Mouse (Mus musculus) cerebellum, postnatal 25 days (tissue): ENCODE measurements around the gene Sgca.

ENCODE experiments used
- DNase-seq, 2 experiments: peaks; one replicate each; pipeline ENCODE4 v3.0.0; 2021; ENCODE audit warnings: mixed read lengths in 2 of 2

The Sgca gene

DNA sequence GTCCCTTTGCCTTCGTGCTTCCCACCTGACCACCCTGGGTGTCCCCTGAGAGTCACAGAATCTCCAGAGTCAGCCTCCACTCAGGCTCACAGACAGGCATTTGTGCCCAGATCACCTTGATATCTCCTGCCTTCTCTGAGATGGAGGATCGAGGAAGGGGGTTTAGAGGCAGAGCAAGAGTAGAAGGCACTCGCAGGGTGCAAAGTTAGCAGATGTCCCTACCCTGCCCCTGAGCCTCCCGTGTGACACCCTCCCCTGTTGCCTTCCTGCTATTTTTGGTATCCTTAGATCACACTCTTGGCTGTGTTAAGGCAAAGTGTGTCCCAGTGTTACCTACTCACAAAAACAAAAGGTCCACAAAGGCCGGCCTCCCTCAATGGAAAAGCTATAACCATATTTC, at the start of gene Sgca:
Gene Sgca (minus strand): TSS at position 129 of the 400 bp plus-strand sequence.
- DNase-seq: peak in 1 of 2 experiments; percentile 31

DNA sequence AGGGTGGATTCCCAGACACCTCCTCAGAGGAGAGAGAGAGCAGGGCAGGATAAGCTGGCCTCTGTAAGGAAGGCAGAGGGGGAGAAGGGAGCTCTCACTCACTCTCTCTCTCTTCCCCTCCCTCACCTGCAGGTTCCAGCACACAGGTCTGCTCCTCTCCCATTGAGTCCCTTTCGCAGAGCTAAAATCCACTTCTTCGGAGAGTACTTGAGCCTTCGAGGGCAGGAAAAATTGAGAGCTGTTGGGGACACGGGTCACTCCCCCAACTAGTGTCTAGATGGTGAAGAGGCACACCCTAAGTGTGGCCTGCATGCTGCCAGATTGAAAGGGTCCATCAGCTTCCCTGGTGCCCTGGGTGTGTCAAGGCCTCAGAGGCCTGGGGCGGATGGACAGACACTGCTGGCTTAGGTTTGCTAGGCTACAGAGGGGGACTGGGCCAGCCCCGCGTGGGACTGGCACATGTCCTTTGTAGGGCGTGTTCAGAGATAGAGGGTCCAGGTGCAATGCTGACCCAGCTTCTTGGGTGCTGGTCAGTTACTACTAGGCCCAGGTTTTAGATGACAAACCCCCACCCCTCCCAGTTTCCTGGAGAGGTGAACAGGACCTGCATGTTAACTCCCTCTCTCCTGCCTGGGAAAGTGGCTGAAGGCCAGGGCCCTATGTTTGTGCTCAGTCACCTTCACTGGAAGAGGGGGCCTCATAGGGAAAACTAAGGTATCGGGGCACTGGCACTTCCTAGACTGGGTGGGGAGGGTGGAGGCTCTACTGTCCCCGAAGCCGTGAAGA, 49.3 kb upstream of the Sgca start:
- DNase-seq: peak; percentile 59 to 61

DNA sequence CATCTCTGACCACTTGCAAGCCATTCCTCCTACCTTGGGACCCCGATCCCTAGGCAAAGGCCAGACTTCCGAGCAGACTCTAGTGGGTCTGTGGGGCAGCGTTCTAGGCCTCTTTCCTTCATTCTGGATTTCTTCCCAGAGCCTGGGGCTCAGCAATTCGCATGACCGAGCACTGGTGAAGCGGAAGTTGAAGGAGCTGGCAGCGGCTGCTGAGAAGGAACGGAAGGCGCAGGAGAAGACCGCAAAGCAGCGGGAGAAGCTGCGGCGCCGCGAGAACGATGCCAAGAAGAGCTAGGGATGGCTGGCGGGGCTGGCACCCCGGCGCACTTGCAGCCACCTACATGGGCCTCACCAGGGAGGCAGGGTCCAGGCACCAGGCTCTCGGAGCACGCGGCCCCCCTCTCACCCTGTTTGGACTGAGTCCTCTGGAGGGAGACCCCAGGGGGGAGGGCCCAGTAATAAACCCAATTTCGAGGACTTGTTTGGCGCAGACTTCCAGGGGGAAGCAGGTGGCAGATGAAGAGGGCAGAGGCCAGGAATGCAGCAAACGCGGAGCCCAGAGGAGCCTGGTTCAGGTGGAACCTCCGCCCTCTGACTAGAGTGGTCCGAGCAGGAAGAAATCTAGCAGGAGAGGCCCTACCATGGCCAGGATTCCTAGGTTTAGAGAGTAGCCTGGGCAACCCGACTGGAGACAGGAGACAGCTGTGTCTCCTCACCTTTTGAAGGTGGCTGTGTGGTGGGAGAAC, 48.5 kb upstream of the Sgca start:
- peak; percentile 96 for DNase-seq

DNA sequence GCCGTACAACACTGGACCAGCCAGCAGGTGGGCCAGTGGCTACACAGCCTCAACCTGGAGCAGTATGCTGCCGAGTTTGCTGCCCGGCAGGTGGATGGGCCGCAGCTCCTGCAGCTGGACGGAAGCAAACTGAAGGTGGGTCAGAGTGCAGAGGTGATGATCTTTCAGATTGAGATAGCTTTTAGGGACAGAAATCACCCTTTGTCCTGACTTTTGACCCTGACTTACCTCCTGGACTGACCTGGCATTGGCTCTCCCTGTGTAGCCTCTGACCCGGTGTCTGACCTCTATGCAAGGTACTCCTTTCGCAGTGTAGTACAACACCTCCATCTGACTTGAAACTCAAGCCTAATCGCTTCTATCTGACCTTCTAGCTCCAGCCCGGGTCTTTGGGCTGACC, 47.4 kb upstream of the Sgca start:
- DNase-seq: no peak

DNA sequence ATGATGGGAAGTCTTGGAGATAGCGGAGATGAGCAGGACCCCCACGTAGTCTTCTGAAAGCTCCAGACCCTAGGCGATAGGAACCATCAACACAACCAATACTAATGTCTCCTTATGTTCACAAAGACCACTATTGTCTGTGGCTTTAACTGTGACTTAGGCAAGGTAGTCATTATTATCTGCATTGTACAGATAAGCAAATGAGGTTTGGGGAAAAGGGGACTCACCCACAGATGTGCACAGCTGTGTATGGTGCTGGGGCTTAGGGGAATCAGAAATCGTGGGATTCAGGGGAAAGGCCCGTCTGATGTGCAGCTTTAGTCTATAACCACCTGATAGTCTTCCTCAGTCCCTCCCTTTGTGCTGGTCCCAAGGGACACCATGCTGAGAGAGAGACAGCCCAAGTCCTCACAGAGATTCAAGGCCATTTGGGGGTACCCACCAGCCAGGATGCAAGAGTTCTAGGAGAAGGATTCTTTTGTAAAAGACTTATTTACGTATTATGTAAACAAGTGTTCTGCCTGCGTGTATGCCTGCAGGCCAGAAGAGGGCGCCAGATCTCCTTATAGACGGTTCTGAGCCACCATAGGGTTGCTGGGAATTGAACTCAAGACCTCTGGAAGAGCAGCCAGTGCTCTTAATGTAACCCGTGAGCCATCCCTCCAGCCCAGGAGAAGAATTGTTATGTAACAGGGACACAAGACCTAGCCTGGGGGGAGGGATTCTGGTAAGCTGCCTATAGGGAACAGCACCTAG, 46.3 kb upstream of the Sgca start:
- peak in 1 of 2 experiments; percentile 46 for DNase-seq

DNA sequence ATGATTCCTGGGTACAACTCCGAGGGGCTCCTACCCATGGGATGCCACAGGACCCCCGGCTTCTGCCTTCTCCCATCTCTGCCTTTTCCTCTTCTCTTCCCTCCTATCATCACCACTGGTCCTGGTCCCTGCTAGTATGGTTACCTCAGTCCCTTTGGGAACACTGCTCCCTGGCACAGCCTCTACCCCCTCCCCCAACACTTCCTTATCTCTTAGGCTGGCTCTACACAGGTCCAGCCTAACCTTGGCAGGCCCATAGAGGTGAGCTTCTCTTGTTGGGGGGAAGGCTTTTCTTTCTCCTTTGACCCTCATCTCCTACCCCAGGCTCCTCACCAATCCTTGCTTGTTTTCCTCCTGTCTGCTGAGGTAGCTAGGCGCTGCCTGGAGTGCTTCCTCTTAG, 39.4 kb upstream of the Sgca start:
- peak in 1 of 2 experiments; percentile 40 for DNase-seq

DNA sequence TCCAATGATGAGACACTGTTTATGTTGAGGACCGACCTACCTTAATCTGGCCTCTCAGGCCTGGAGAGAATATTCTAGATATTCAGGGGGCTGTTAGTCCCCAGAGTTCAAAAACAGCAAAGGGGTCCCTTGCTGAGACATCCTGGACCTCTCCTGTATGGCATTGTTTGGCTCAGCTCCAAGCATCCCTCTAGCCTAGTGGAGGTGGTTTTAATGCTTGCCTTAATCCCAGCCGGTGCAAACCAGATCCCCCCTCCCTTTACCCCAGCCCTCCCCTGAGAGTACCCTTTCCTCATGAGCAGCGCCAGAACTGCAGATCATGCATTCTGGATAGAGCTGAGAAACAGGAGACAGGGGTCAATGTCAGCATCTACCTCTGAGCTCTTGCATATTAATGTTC, 36.4 kb upstream of the Sgca start:
- DNase-seq: peak in 1 of 2 experiments; percentile 51

DNA sequence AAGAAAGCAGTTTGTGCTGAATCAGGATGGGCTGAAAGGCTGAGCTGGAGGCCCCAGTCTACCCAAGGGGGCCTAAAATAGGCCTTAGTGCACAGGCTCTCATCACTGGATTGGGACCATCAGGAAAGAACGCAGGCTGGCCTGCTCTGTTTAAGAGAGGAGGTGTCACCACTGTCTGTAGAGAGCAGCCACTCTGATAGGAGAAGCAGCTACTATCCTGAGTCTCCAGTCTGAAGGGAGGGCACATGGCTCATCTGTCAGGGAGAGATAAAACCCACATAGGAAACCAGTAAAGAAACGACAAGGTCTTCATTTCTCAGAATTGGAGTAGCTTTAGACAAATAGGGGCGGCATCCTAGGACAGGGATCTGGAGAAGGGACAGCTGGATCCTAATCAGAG, 35.9 kb upstream of the Sgca start:
- peak in 1 of 2 experiments; percentile 40 for DNase-seq

DNA sequence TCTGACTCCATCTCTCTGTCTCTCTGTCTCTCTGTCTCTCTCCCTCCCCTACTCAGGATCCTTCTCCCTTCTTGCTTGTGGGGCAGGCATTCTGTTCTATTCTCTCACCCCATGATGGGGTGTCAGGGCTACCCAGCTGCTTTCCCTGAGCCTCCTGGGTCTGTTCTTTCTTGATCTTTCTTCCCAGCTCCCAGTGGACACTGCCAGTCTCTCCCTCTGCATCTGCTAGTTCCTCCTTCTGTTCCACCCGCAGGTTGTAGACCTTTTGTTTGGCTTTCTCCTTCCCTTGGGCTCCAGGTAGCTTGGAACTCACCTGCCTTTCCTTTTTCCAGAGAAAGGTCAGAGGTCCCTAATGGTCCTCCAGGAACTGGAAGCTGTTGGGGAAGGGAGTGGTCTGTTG, 35.3 kb upstream of the Sgca start:
- DNase-seq: no peak

DNA sequence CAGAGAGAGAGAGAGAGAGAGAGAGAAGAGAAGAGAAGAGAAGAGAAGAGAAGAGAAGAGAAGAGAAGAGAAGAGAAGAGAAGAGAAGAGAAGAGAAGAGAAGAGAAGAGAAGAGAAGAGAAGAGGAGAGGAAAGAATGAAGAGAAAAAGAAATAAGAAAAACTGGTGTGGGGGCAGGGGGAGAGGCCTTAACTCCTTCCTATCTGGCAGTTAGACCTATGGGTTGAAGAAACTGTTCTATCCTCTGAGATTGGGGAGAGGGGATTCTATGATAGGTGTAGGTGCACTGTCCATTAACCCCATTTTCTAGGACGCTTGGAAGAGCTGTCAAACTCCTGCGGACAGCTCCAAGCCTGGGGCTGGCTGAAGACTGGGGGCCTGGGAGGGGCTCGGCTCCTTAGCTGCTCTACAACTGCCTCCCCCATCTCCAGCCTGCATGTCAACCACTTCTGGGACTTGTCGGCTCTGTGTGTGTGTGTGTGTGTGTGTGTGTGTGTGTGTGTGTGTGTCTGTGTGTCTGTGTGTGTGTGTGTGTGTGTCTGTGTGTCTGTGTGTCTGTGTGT, 34.8 kb upstream of the Sgca start:
- peak in 1 of 2 experiments; percentile 53 for DNase-seq

DNA sequence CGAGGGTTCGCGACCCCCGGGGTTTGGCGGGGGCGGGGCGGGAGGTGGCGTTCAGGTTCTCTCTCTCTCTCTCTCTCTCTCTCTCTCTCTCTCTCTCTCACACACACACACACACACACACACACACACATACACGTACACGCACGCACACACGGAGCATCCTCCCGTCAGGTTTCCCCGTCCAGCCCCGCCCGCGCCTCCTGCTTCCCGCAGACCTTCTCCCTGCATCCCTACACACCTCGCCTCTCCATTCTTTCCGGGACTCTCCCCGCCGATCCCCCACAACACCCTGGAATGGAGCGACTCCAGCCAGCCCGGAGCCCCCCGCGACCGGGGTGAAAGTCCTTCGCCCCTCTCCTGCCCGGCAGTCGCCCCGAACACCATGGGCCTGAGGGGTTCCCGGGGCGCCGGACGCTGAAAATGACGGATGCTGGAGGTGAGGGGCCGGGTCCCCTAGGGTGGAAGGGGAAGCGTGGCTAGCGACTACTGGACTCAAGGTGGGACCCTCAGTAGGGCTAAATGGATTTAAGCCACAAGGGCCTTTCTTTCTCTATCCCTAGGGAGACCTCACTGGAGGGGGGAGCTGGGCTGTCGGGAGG, 34.1 kb upstream of the Sgca start:
- DNase-seq: peak; percentile 82 to 91

DNA sequence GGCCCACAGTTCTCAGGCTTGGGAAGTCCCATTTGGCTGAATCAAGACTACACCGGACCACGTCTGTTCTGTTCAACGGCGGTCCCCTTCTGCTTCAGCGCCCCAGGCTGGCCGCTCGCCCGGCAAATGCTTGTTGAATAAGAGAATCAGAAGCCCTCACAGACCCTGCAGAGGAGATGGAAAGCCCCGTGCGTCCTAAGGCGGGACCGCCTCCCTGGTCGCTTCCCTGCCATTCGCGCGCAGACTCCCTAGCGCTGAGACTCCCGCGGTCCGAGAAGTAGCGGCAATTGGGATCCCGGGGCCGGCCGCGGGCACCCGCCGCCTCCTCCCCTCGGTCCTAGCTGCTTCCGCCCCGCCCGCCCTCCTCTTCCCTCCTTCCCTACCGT, 33.5 kb upstream of the Sgca start, which contains the start of gene Samd14:
Gene Samd14 (plus strand): TSS at position 251 of the 386 bp plus-strand sequence.
- DNase-seq: peak; percentile 83 to 85

DNA sequence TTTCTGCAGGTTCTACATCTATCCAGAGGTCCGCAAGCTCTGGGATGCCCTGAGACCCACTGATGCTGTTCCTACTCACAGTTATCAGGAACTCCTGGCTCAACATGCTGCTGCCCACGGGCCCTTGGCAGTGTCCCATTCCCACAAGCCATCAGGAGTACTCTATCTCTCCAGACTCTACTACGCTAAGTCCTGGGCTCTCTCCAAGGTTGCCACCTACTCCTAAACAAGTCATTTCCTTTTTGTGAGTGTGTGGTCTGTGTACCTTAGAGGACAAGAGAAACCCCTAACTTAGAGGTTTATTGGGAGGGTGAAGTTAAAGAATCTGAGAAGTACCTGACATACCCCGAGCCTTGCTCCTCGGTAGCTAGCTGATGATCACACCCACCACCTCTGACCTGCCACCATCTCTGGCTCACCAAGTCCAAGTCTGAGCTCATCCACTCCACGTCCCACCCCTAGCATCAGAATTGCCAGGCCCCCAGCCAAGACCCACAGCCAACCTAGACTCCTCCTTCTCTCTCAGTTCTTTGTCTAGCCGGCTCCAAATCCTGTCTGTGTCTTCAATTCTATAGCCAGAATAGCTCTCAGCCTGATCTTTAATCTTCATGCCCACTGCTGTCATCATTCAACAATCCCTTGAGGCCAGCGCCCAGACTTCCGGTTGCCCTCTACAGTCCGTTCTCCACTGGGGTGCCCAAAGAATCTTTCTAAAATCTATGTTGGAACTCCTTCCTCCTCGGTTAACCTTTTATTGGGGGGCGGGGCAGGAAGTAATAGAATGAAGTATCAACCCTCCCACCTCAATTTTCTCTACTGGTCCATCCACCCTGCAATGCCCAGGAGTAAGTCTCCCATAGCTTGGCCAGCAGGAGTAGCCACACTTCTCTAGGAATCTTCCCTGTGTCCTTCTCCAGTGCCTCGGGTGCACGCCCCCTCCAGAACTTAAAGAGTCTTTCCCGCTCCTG, 32.8 kb upstream of the Sgca start:
- no peak for DNase-seq

DNA sequence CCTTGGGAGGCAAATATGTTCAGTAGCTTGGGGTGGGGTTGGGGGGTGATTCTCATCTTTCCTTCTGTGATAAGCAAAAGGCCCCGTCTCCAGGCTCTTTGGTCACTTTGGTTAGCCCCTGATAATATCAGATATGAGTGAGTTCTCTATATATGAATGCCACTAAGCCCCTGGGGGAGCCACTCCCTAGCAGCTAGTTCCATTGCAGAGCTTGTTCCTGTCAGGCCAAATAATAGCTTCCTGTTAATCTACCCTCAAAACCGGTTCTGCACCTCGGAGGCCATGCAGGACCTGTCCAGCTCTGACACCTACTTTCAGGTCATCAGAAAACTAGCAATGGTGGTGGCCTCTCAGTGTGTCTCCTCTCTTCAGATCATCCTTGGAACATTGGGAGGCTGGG, 31.3 kb upstream of the Sgca start:
- DNase-seq: no peak

DNA sequence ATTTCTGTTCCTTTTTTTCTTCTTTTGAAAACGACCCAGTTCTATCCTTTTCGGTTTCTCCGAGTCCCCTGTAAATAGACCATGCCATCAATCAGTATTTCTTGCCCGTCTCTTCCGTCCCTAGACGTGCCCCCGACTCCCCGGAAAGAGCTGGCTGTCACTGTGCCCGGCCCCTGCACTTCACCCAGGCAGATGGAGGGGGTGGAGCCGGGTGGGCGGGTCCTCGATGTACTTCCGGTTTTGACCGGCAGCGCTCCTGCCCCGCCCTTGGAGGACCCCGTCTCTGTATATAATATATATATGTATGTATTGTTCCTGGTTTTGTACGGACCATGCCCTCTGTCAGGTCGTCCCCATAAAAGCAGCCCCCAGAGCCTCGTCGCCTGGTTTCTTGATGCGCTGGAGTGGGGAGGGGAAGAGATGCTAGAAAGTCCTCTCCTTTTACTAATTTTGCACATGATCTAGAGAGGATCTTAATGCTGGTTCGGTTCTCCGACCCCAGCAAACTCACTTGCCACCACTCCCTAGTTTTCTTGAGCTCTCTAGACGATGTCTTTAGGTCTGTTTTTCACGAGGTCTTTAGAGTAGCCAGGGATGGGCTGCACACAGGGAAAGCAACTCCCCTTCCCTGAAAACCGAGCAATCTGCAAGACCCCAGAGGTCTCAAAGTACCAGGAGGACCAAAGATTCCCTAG, 30.5 kb upstream of the Sgca start:
- DNase-seq: peak; percentile 79 to 90

DNA sequence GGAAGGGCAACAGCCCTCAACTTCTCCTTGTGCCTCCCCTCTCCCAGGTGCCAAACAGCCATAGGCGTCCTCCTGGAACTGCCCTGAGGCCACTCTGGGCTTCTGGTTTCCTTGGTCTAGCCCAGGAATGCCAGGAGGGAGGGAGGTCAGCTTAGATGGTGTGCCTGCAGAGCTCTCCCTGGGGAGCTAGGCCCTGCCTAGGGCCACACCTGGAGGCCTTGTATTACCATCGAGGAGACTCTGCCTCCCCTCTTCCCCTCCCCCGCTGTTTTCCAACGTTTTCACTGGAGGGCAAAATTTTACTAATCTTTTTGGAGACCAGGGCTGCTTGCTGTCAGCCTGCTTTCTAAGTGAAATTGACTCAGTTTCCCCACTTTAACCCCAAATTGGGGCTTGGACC, 29.9 kb upstream of the Sgca start:
- peak in 1 of 2 experiments; percentile 47 for DNase-seq

DNA sequence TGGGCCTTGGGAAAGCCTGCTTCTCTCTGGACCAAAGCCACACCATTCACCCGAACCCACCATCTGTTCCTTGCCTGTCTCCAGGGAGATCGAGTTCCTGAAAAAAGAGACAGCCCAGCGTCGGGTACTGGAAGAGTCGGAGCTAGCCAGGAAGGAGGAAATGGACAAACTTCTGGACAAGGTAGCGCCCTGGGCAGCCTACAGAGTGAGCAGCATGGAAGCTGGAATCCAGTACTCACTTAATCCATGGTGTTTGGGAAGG, 28.7 kb upstream of the Sgca start:
- DNase-seq: peak in 1 of 2 experiments; percentile 62

DNA sequence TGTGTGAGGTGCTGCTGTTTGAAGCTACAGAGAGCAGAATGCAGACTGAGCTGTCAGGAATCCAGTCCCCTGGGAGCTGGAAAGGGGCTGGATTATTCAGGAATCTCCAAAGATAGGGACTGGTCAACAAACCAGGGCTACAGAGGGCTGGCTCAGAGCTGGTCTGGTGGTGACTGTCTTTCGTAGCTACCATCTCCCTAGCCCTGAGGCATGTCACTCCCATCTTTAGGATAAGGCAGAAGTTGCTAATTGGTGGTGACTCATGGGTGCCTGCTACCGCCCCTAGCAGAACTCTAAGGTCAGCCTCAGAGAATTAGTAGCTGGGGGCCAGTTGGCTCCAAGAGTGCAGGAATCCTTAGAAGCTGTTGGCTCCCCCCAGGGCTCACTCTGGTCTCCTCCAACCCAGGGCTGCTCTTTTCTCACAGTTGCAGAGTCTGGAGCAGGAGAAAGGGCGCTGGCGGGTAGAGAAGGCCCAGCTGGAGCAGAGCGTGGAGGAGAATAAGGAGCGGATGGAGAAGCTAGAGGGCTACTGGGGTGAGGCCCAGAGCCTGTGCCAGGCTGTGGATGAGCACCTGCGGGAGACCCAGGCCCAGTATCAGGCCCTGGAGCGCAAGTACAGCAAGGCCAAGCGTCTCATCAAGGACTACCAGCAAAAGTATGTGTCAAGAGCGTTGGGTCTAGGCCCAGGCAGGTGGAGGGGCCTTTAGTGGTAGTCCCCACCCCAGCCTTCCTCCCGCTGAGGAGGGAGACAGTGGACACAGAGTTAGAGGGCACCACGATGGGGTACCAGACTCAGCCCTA, 28.2 kb upstream of the Sgca start:
- DNase-seq: no peak

DNA sequence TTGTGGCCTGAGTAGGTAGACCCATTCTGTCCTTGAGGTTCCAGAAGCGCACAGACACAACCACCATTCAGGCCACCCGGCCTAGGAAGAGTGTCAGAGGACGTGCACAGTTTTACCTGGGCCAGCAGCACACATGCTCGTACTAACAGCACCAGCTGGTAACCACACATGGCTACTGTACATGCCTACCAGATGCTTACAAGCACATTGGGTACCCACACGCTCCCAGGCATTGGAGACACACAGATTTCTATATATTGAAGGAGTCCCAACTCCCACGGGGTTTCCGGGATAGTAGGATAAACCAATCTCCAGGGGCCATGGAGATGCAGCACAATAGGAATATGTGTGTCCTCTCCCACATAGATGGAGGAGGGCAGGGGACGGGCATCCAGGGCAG, 26.6 kb upstream of the Sgca start:
- no peak for DNase-seq
